Mouse (Mus musculus) limb, embryonic 12.5 days (tissue): ENCODE data around the gene Mturn. TPM values are rescaled to one million over a fixed set of nuclear protein-coding genes. Genes with fewer than 3 reads are reported as not detected.

Experiments
- ATAC-seq: fragments of 200-750 bp; cut with Nextera tagmentation; 2 replicates; pipeline ENCODE4 v1.8.0; 2017; ENCODE audit warnings: low read depth, moderate TSS enrichment; ENCODE audit not compliant: insufficient number of reproducible peaks, insufficient read depth, low FRiP score, low TSS enrichment
- H3K27ac ChIP-seq: fragments of 300-500 bp; sonication (generic); 2 replicates; pipeline ENCODE4 v1.5.1; 2016; ENCODE audit warnings: mild to moderate bottlenecking, moderate library complexity
- H3K27me3 ChIP-seq: fragments of 300-500 bp; sonication (generic); 2 replicates; pipeline ENCODE4 v1.6.1; 2016; ENCODE audit warnings: mild to moderate bottlenecking, moderate library complexity
- H3K36me3 ChIP-seq: fragments of 300-500 bp; sonication (generic); 2 replicates; pipeline ENCODE4 v1.6.1; 2016; ENCODE audit warnings: mild to moderate bottlenecking, moderate library complexity
- H3K4me1 ChIP-seq: fragments of 300-500 bp; sonication (generic); replicated peaks from 2 replicates; pipeline ENCODE4 v1.6.1; 2016
- H3K4me2 ChIP-seq: fragments of 300-500 bp; sonication (generic); 2 replicates; pipeline ENCODE4 v1.6.1; 2016; ENCODE audit warnings: mild to moderate bottlenecking, moderate library complexity
- H3K4me3 ChIP-seq: fragments of 300-500 bp; sonication (generic); replicated peaks from 2 replicates; pipeline ENCODE4 v1.5.1; 2016; ENCODE audit warnings: mild to moderate bottlenecking
- H3K9ac ChIP-seq: fragments of 300-500 bp; sonication (generic); replicated peaks from 2 replicates; pipeline ENCODE4 v1.6.1; 2016; ENCODE audit warnings: mild to moderate bottlenecking, moderate library complexity
- H3K9me3 ChIP-seq: fragments of 300-500 bp; sonication (generic); 2 replicates; pipeline ENCODE4 v1.6.1; 2016; ENCODE audit warnings: mild to moderate bottlenecking, moderate library complexity
- WGBS: fragments of 180-500 bp; shearing (Covaris S2); methylation state at CpG from one replicate; pipeline ENCODE4 v1.1.7; 2016; 5-methylcytosine and 5-hydroxymethylcytosine counted together
- polyA plus RNA-seq: library from polyadenylated mRNA; unstranded; fragments of >200 nt; fragmentation: Nextera tagmentation; extraction: Ambion mirVana; gene quantifications from 2 replicates; pipeline ENCODE4 v1.2.1, GENCODE M21; 2016

Mturn gene
- polyA plus RNA-seq, 1 experiment from 2014 or later, result 12.9 TPM

DNA sequence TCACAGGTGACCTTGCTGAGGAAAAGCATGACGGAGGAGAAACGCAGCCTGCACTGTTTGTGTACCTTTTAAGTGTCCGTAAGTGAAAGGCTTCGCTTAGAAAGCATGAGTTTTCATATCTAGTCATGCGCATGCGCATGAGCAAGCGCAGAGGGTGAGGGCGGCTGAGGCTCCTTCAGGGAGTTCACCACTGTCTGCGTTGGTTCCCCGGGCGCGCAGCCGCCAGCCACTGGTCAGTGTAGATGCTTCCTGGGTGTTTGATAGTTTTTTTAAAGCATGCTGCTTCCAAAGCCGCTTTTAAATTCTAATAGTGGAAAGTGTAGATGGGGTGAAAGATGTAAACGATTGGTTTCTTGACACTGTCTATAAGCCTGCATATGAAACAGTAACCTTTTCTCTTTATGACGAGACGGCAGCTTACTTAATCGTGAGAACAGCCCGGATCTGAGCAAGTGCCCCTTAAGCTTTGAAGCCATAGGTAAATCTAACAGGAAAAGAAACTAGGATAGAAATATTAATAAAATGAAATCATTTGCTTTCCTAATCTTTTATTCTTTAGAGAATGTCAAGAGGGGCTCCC lies 18.1 kb downstream of the Mturn start:
- peak; percentile 71; the same call in 1 of the 2 replicates for ATAC-seq

DNA sequence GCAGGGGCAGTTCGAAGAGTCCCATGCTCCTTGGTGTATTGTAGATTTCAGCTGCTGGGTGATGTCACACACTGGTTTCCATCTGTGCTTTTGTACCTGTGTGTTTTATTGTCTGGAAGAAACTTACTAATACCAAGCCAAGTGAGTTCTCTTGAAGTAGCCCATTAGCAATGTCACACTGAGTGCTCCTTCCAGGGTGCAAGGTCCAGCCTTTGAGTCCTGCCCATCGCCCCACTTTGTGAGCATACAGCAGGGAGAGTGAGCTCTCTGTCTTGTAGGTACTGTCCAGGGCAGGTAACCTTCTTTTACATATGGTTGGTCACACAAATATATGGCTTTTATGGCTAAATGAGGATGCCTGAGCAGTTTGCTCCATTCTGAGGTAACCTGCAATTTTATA lies 19.1 kb downstream of the Mturn start:
- no peak for ATAC-seq
- H3K27me3 ChIP-seq, result peaks cover 36% of the 10 kb centered on the region

More for the DNA sequence above, 18.1 kb downstream of the Mturn start:
- Histone ChIP-seq H3K4me3 (peak overlapping the region; percentile 41), H3K27me3 (peaks cover 34% of the 10 kb centered on the region), H3K36me3 (no peaks in the 10 kb centered on the region), H3K4me2 (peak overlapping the region; percentile 95), H3K4me1 (peaks cover 28% of the 10 kb centered on the region), H3K27ac (no peak overlapping the region), H3K9ac (peak overlapping the region; percentile 55), H3K9me3 (no peaks in the 10 kb centered on the region)
- WGBS, result 4% methylated on average over 19 of the region's 19 CpGs

DNA sequence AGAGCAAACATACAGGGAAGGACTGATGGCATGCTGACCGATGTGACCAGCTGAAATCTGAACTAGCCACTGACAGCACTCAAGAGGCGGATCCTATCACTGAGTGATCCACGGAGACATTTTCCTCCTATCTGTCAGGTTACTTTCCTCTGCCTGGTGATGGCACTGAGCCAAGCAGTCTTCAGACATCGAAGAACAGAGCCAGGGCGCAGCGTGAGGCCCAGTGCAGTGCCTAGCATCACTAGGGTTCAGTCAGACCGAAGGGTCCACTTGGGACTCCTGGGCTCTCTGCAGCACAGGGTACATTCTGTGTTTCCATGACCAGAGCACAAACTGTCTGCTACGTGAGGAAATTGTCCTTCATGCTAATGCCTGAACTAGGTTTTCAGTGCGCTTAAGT lies 20.5 kb downstream of the Mturn start:
- Histone ChIP-seq H3K9ac (no peak overlapping the region), H3K27ac (no peak overlapping the region), H3K4me2 (no peak overlapping the region), H3K4me3 (no peak overlapping the region), H3K36me3 (no peaks in the 10 kb centered on the region), H3K4me1 (peaks cover 36% of the 10 kb centered on the region), H3K9me3 (no peaks in the 10 kb centered on the region), H3K27me3 (peaks cover 36% of the 10 kb centered on the region)
- ATAC-seq, result no peak
- WGBS, result 76% methylated on average over 9 of the region's 9 CpGs

More for the DNA sequence above, 19.1 kb downstream of the Mturn start:
- Histone ChIP-seq H3K9me3 (no peaks in the 10 kb centered on the region), H3K4me1 (peaks cover 34% of the 10 kb centered on the region), H3K4me3 (no peak overlapping the region), H3K9ac (no peak overlapping the region), H3K4me2 (no peak overlapping the region), H3K27ac (no peak overlapping the region), H3K36me3 (no peaks in the 10 kb centered on the region)
- 90% methylated on average over 2 of the region's 2 CpGs for WGBS

DNA sequence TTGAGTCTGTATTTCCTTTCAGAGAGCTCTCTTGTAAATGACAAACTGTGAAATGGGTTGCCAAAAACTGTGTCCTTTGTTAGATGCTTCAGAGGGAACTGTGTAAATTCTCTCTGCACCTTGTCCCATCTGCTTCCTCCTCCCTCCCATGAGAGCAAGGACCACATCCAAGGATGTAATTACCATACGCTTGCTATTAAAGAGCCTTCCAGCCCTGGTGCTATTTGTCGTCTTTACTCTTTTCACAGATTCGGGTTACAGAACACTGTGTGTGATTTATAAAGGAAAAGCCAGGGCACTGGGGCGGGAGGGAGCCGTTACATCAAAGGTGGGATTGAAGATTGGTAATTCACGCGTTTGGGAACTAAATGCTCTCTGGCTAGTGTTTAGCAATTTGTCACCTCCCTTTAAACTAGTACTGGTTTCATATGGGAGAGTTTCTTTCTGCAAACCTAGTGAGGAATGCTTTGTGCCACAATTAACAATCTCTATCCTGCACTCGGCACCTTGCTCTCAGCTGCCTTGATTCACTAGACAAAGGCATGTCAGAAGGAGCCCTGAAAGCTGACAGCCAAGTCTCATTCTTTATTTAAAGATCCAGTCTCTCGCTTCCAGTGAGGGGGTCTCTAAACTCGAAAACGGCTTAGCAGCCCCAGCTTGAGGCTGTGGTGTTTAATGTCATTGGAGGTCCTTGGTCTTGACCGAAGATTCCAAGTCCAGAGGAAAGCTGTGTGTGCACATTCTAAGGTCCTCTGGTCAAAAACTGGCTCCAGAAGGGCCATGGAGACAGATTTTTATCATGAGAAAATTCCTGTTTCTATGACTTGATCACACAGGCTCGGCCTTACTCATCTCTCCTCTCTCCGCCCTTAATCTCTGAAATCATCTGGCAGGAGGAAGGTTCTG lies 22.5 kb downstream of the Mturn start:
- Histone ChIP-seq H3K4me1 (peaks cover 32% of the 10 kb centered on the region), H3K4me3 (no peak overlapping the region), H3K27ac (no peak overlapping the region), H3K36me3 (no peaks in the 10 kb centered on the region), H3K4me2 (0 out of 2 replicates have a peak overlapping the region, but pooled peaks have one; percentile 2), H3K9me3 (no peaks in the 10 kb centered on the region), H3K9ac (no peak overlapping the region), H3K27me3 (peaks cover 33% of the 10 kb centered on the region)
- 12% methylated on average over 14 of the region's 14 CpGs for WGBS
- no peak for ATAC-seq

DNA sequence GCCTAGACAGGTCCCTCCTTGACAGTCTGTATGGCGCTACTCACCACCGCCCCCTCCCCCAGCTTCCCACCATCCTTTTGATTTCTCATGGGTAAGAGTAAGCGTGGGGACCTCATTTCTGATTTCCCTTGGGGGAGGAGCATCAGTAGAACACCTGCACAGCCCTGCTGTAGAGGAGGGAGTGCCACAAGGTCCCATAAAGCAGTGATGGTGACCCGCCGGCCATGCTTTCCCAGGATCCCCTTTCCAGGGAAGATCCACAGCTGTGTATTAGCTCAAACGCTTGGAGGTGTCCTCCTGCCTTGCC lies 23.1 kb downstream of the Mturn start:
- 22% methylated on average over 6 of the region's 6 CpGs for WGBS
- Histone ChIP-seq H3K27me3 (peaks cover 32% of the 10 kb centered on the region), H3K9me3 (no peaks in the 10 kb centered on the region), H3K9ac (no peak overlapping the region), H3K27ac (no peak overlapping the region), H3K36me3 (no peaks in the 10 kb centered on the region), H3K4me1 (peaks cover 31% of the 10 kb centered on the region), H3K4me3 (no peak overlapping the region), H3K4me2 (no peak overlapping the region)
- ATAC-seq, result no peak

DNA sequence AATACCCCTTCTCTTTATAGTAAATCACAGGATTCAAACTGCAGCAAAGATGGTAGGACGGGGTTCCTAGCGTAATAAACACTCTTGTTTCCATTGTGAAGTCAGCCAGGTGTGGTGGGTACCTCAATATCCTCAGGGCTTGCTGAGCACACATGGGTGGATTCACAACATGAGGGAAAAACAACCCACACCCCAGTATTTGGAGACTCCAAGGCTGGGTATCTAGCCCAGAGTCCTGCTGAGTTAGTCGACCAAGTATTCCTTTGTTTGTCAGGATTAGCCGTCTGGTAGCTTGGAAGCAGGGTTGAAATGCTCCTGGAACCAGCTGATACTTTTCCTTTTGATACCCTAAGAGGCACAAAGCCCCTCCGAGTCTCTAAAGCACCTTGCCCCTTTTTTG lies 23.4 kb downstream of the Mturn start:
- WGBS, result 29% methylated on average over 5 of the region's 5 CpGs
- H3K27ac ChIP-seq, result no peak overlapping the region
- no peak overlapping the region for H3K4me2 ChIP-seq

DNA sequence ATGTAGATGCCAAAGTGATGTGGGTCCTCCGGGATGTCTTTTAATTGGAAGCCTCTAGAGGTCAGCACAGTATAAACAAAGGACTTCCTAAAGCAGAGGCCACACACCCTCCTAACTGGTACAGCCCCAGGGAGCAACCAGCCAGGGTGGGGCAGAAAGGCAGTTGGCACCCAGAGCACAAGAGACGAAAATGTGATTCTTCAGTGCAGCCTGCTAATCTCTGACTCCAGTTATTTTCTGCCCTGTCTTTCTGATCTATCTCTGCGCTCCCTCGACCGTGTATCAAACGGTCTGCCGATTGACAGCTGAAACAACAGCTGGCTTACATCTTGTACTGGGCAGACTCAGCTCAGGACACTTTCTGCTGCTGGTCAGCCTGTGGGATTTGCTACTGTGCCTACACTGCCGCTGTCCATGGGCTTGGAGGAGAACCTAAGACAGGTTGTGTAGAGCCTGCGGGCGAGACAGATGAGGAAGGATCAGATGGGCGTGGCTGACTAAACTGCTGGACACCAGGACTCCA lies 24.0 kb downstream of the Mturn start:
- WGBS, result 22% methylated on average over 11 of the region's 11 CpGs
- H3K4me1 ChIP-seq, result peaks cover 31% of the 10 kb centered on the region
- H3K36me3 ChIP-seq, result no peaks in the 10 kb centered on the region
- H3K4me2 ChIP-seq, result peak overlapping the region; percentile 39
- H3K9me3 ChIP-seq, result 0 out of 2 replicates have a peak, but pooled peaks cover 4% of the 10 kb centered on the region
- no peak overlapping the region for H3K9ac ChIP-seq
- peaks cover 28% of the 10 kb centered on the region for H3K27me3 ChIP-seq
- no peak overlapping the region for H3K4me3 ChIP-seq
- ATAC-seq, result no peak
- H3K27ac ChIP-seq, result no peak overlapping the region

More for the DNA sequence above, 23.4 kb downstream of the Mturn start:
- Histone ChIP-seq H3K9ac (no peak overlapping the region), H3K4me3 (no peak overlapping the region), H3K36me3 (no peaks in the 10 kb centered on the region), H3K27me3 (peaks cover 32% of the 10 kb centered on the region), H3K9me3 (no peaks in the 10 kb centered on the region), H3K4me1 (peaks cover 31% of the 10 kb centered on the region)
- no peak; the same call in 1 of the 2 replicates for ATAC-seq

DNA sequence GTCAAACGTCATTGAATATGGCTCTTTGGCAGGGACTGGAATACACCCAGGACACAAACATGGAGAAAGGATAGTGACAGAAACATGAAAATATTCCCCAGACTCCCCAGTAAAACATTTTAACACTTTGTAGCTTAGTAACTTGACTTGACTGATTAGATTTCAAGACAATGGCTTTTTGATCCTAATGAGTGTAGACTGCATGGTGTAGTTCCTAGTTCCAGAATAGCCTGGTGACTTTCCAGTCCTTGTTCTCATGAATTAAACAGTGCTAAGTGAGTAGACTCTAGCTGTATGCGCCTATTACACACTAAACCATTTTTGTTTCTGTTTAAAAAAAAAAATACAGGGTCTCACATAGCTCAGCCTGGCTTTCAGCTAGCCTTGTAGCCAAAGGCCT lies 24.7 kb downstream of the Mturn start:
- H3K4me2 ChIP-seq, result no peak overlapping the region
- WGBS, result 73% methylated on average over 2 of the region's 2 CpGs
- H3K4me3 ChIP-seq, result no peak overlapping the region
- H3K27me3 ChIP-seq, result peaks cover 24% of the 10 kb centered on the region
- H3K9ac ChIP-seq, result no peak overlapping the region
- ATAC-seq, result no peak
- no peaks in the 10 kb centered on the region for H3K36me3 ChIP-seq
- 0 out of 2 replicates have a peak, but pooled peaks cover 4% of the 10 kb centered on the region for H3K9me3 ChIP-seq
- H3K4me1 ChIP-seq, result peaks cover 31% of the 10 kb centered on the region
- no peak overlapping the region for H3K27ac ChIP-seq

DNA sequence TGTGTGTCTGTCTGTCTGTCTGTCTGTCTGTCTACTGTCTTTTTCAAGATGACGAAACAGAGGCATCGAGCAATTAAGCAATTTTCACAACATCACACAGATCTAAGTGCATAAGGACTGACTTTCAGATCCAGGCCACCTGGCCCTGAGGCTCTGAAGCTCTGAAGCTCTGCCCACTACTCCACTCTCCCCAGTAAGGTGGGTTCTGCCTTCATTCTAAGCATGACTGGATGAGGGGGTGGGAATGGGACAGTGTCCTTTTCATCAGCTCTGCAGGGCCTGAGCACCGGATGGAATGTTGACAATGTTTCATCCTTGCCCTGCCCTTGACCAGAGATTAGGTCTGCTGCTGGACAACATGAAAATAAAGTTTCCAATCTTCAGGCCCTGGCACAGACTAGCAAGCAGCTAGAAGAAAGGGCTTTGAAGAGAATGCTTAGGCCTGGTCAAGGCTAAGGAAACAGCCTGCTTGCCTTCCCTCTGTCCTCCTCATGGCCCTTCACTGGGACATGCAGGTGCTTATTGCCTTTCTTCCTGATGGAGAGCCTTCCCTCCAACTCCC lies 25.3 kb downstream of the Mturn start:
- no peak overlapping the region for H3K4me2 ChIP-seq

DNA sequence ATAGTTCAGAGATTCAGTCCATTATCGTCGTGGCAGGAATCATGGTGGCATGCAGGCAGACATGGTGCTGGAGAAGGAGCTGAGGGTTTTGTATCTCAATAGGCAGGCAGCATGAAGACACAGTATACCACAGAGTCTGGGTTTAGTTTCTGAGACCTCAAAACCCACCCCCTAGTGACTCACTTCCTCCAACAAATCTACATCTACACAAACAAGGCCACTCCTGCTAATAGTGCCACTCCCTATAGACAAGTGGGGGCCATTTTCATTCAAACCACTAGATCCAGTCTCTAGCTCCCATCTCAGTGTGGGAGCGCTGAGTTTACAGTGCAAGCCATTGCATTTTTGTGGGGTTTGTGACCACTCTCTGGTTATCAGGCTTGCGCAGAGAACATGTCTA lies 27.2 kb downstream of the Mturn start:
- ATAC-seq, result no peak
- H3K9ac ChIP-seq, result no peak overlapping the region
- H3K4me3 ChIP-seq, result no peak overlapping the region
- H3K4me1 ChIP-seq, result peaks cover 18% of the 10 kb centered on the region
- WGBS, result 92% methylated on average over 4 of the region's 4 CpGs
- H3K27ac ChIP-seq, result no peak overlapping the region
- H3K36me3 ChIP-seq, result no peaks in the 10 kb centered on the region
- H3K9me3 ChIP-seq, result 0 out of 2 replicates have a peak, but pooled peaks cover 4% of the 10 kb centered on the region
- no peak overlapping the region for H3K4me2 ChIP-seq
- peaks cover 8% of the 10 kb centered on the region for H3K27me3 ChIP-seq

More for the DNA sequence above, 25.3 kb downstream of the Mturn start:
- Histone ChIP-seq H3K27ac (no peak overlapping the region), H3K27me3 (peaks cover 19% of the 10 kb centered on the region), H3K36me3 (no peaks in the 10 kb centered on the region), H3K4me3 (no peak overlapping the region), H3K4me1 (peaks cover 31% of the 10 kb centered on the region), H3K9me3 (0 out of 2 replicates have a peak, but pooled peaks cover 4% of the 10 kb centered on the region), H3K9ac (no peak overlapping the region)
- ATAC-seq, result no peak
- WGBS, result 87% methylated on average over 3 of the region's 3 CpGs

DNA sequence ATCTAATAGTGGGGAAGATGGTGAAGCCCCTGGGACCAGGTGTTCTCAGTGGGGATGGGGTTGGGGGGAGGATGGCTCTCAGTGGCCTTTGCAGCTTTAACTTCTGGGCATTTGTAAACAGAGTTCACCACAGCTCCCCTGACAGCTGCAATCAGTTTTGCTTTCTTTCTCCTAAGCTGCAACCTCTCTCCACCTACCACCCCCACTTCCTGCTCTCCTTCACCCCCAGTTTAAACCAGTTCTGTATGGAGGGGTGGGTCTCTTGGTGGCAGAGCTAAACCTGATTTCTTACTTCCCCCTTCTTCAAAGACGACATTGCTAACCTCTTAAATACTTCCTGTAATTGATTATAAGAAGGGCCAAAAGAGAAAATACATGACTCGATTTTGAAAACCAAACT lies 34.3 kb downstream of the Mturn start:
- no peak overlapping the region for H3K27ac ChIP-seq
- H3K4me2 ChIP-seq, result no peak overlapping the region
- WGBS, result 41% methylated on average over 2 of the region's 2 CpGs
- H3K27me3 ChIP-seq, result no peaks in the 10 kb centered on the region
- H3K4me1 ChIP-seq, result peaks cover 9% of the 10 kb centered on the region; the same call in 1 of the 2 replicates
- no peak for ATAC-seq
- H3K4me3 ChIP-seq, result no peak overlapping the region
- H3K9me3 ChIP-seq, result no peaks in the 10 kb centered on the region
- no peak overlapping the region for H3K9ac ChIP-seq
- no peaks in the 10 kb centered on the region for H3K36me3 ChIP-seq
